Mouse (Mus musculus): Measurements from ENCODE around the gene Tnik.

The Tnik gene

GRCm38 (mm10) chr3:28612330-28612729 is 349.3 kb downstream of the Tnik start:
- CTCF ChIA-PET: no interaction called here

GRCm38 (mm10) chr3:28616386-28616785 is 353.4 kb downstream of the Tnik start:
- CTCF ChIA-PET: no interaction called here

- CTCF ChIA-PET: no interaction called here
Measured at GRCm38 (mm10) chr3:28617008-28617627, 354.1 kb downstream of the Tnik start.

- CTCF ChIA-PET: no interaction called here
Measured at GRCm38 (mm10) chr3:28621792-28622191, 358.8 kb downstream of the Tnik start.

- CTCF ChIA-PET: no interaction called here
Measured at GRCm38 (mm10) chr3:28626816-28627215, 363.8 kb downstream of the Tnik start.

GRCm38 (mm10) chr3:28636778-28637177 is 373.8 kb downstream of the Tnik start:
- CTCF ChIA-PET: no interaction called here

GRCm38 (mm10) chr3:28638957-28639356 is 375.9 kb downstream of the Tnik start:
- CTCF ChIA-PET: no interaction called here

- CTCF ChIA-PET: no interaction called here
Measured at GRCm38 (mm10) chr3:28643252-28643947, 380.4 kb downstream of the Tnik start.

GRCm38 (mm10) chr3:28652574-28652973 is 389.6 kb downstream of the Tnik start:
- CTCF ChIA-PET: no interaction called here

GRCm38 (mm10) chr3:28653043-28653442 is 390.0 kb downstream of the Tnik start:
- CTCF ChIA-PET: no interaction called here

- CTCF ChIA-PET: no interaction called here
Measured at GRCm38 (mm10) chr3:28654740-28655139, 391.7 kb downstream of the Tnik start.

GRCm38 (mm10) chr3:28658349-28658748 is 395.3 kb downstream of the Tnik start:
- CTCF ChIA-PET: no interaction called here

GRCm38 (mm10) chr3:28680851-28681250 is 417.8 kb downstream of the Tnik start:
- CTCF ChIA-PET: no interaction called here

GRCm38 (mm10) chr3:28681866-28682265 is 418.9 kb downstream of the Tnik start:
- CTCF ChIA-PET: no interaction called here

GRCm38 (mm10) chr3:28682411-28682810 is 419.4 kb downstream of the Tnik start:
- CTCF ChIA-PET: no interaction called here

- CTCF ChIA-PET: no interaction called here
Measured at GRCm38 (mm10) chr3:28685510-28685909, 422.5 kb downstream of the Tnik start.

GRCm38 (mm10) chr3:28694811-28695210 is 431.8 kb downstream of the Tnik start:
- CTCF ChIA-PET: no interaction called here

- CTCF ChIA-PET: no interaction called here
Measured at GRCm38 (mm10) chr3:28695608-28696007, 432.6 kb downstream of the Tnik start.

GRCm38 (mm10) chr3:28696162-28696561 is 433.1 kb downstream of the Tnik start:
- CTCF ChIA-PET: no interaction called here

GRCm38 (mm10) chr3:28697797-28698196 is 434.8 kb downstream of the Tnik start, which contains the start of gene Slc2a2:
Gene Slc2a2 (plus strand): TSS chr3:28697903.
- CTCF ChIA-PET: no interaction called here

- CTCF ChIA-PET: no interaction called here
Measured at GRCm38 (mm10) chr3:28699601-28700000, 436.6 kb downstream of the Tnik start.

- CTCF ChIA-PET: no interaction called here
Measured at GRCm38 (mm10) chr3:28705522-28706137, 442.6 kb downstream of the Tnik start.

GRCm38 (mm10) chr3:28706736-28707135 is 443.7 kb downstream of the Tnik start:
- CTCF ChIA-PET: no interaction called here
